Mouse (Mus musculus) urinary bladder, adult 2 months (tissue): Measurements from ENCODE around the gene Arl6ip5. TPM values are rescaled to one million over a fixed set of nuclear protein-coding genes. Genes with fewer than 3 reads are reported as not detected.

ENCODE experiments used
- DNase-seq: peaks from one replicate; pipeline ENCODE4 v3.0.0; 2022; ENCODE audit warnings: low spot score
- polyA plus RNA-seq: library from polyadenylated mRNA; depleted of rRNA; stranded (reverse); fragments of >200 nt; gene quantifications from 2 replicates; pipeline ENCODE4 v1.2.3, GENCODE M21; 2012; rRNA removed

Arl6ip5 gene
- polyA plus RNA-seq, 1 experiment: 159 TPM

- no peak for DNase-seq
These were observed 62.7 kb downstream of the Arl6ip5 start for GRCm38 (mm10) chr6:97273058-97273710.

GRCm38 (mm10) chr6:97273777-97274176 lies 63.3 kb downstream of the Arl6ip5 start:
- DNase-seq: no peak

GRCm38 (mm10) chr6:97275760-97276159 lies 65.3 kb downstream of the Arl6ip5 start:
- no peak for DNase-seq

- DNase-seq: no peak
These were observed 65.9 kb downstream of the Arl6ip5 start for GRCm38 (mm10) chr6:97276366-97276765.

- no peak for DNase-seq
These were observed 66.5 kb downstream of the Arl6ip5 start for GRCm38 (mm10) chr6:97276890-97277497.

- DNase-seq: peak; percentile 54
These were observed 67.7 kb downstream of the Arl6ip5 start for GRCm38 (mm10) chr6:97278014-97278787.

- no peak for DNase-seq
These were observed 68.4 kb downstream of the Arl6ip5 start for GRCm38 (mm10) chr6:97278878-97279277.

Other genes with a start within 250 kb of the Arl6ip5 start
- gene Fam19a4, start 150.3 kb upstream of the Arl6ip5 start, polyA plus RNA-seq: not detected in 2 replicates
- 23.8 and 27.2 TPM in 2 replicates for gene Eogt, start 61.5 kb upstream of the Arl6ip5 start, polyA plus RNA-seq
- gene Tmf1, start 31.6 kb upstream of the Arl6ip5 start, polyA plus RNA-seq: 4.2 and 8.2 TPM in 2 replicates
- 41.8 and 52.7 TPM in 2 replicates for gene Uba3, start 5.0 kb upstream of the Arl6ip5 start, polyA plus RNA-seq
- gene Lmod3, start 42.1 kb downstream of the Arl6ip5 start, polyA plus RNA-seq: 0.06 and 0.18 TPM in 2 replicates